Mouse (Mus musculus) testis, adult 2 months (tissue): ENCODE data around the gene March2.

Experiments used
- CTCF ChIP-seq: fragments of 200-500 bp; IDR thresholded peaks from 2 replicates; pipeline ENCODE4 v1.5.1; 2012; ENCODE audit warnings: low read depth, mild to moderate bottlenecking, inconsistent platforms, low read length, moderate library complexity; ENCODE audit not compliant: control insufficient read depth, insufficient read depth, insufficient replicate concordance
- POLR2A ChIP-seq: fragments of 200-500 bp; IDR thresholded peaks from 2 replicates; pipeline ENCODE4 v1.6.1; 2012; ENCODE audit warnings: low read depth, mild to moderate bottlenecking, inconsistent platforms, low read length, moderate library complexity; ENCODE audit not compliant: control insufficient read depth

DNA sequence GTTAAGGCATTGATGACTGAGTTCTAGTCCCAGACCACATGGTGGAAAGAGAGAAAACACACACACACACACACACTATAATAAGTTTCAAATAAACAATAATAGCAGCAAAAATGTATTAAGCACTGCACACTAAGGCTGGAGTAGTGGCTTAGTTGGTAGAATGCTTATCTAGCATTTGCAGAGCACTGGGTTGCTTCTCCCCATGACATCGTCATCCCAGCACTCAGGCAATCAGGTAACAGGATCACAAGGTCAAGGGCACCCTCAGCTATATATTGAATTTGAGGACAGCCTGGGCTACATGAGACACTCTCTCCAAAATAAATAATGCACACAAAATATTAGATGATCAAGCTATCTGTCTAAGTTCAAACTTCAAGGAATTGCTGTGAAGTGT lies 3.7 kb downstream of the March2 start:
- TF ChIP-seq POLR2A = no peak
- no peak for TF ChIP-seq CTCF
